Mouse (Mus musculus) heart, embryonic 15.5 days (tissue): ENCODE results near the gene Clba1. TPM values are rescaled to one million over a fixed set of nuclear protein-coding genes. Genes with fewer than 3 reads are reported as not detected.
"Not testable (repeated sequence)": the region's sequence is repeated elsewhere in the genome, so short reads cannot be mapped to it uniquely, and the experiment has no call there.

Experiments used
- ATAC-seq: fragments of 200-750 bp; cut with Nextera tagmentation; replicated peaks from 2 replicates; pipeline ENCODE4 v1.8.0; 2017; ENCODE audit warnings: low read depth, moderate TSS enrichment; ENCODE audit not compliant: insufficient number of reproducible peaks, insufficient read depth, low FRiP score
- H3K27ac ChIP-seq: fragments of 300-500 bp; sonication (generic); 2 replicates; pipeline ENCODE4 v1.5.1; 2015; ENCODE audit warnings: mild to moderate bottlenecking, inconsistent platforms
- H3K27me3 ChIP-seq: fragments of 300-500 bp; sonication (generic); 2 replicates; pipeline ENCODE4 v1.6.1; 2015; ENCODE audit warnings: inconsistent platforms
- H3K36me3 ChIP-seq: fragments of 300-500 bp; sonication (generic); 2 replicates; pipeline ENCODE4 v1.6.1; 2015; ENCODE audit warnings: mild to moderate bottlenecking, inconsistent platforms
- H3K4me1 ChIP-seq: fragments of 300-500 bp; sonication (generic); replicated peaks from 2 replicates; pipeline ENCODE4 v1.6.1; 2015; ENCODE audit warnings: inconsistent platforms
- H3K4me2 ChIP-seq: fragments of 300-500 bp; sonication (generic); 2 replicates; pipeline ENCODE4 v1.6.1; 2015; ENCODE audit warnings: inconsistent platforms, mild to moderate bottlenecking, moderate library complexity
- H3K4me3 ChIP-seq: fragments of 300-500 bp; sonication (generic); 2 replicates; pipeline ENCODE4 v1.5.1; 2015; ENCODE audit warnings: mild to moderate bottlenecking, inconsistent platforms
- H3K9ac ChIP-seq: fragments of 300-500 bp; sonication (generic); 2 replicates; pipeline ENCODE4 v1.6.1; 2015; ENCODE audit warnings: mild to moderate bottlenecking, inconsistent platforms
- H3K9me3 ChIP-seq: fragments of 300-500 bp; sonication (generic); replicated peaks from 2 replicates; pipeline ENCODE4 v1.6.1; 2016; ENCODE audit warnings: inconsistent platforms
- WGBS: fragments of 180-500 bp; shearing (Covaris S2); methylation state at CpG from one replicate; pipeline ENCODE4 v1.1.7; 2015; ENCODE audit warnings: mixed read lengths; 5-methylcytosine and 5-hydroxymethylcytosine counted together
- polyA plus RNA-seq: library from polyadenylated mRNA; unstranded; fragments of >200 nt; fragmentation: Nextera tagmentation; extraction: Ambion mirVana; gene quantifications from 2 replicates; pipeline ENCODE4 v1.2.1, GENCODE M21; 2015

Gene Clba1
- polyA plus RNA-seq, 1 experiment from 2014 or later, result 5.7 TPM

GRCm38 (mm10) chr12:112806044-112806443, 2.7 kb upstream of the Clba1 start:
- no peak overlapping the region for H3K4me2 ChIP-seq
- H3K27ac ChIP-seq, result no peak overlapping the region
- H3K27me3 ChIP-seq, result peaks cover 25% of the 10 kb centered on the region
- no peak overlapping the region for H3K4me3 ChIP-seq
- 55% methylated on average over 6 of the region's 6 CpGs for WGBS
- H3K9me3 ChIP-seq, result no peaks in the 10 kb centered on the region
- H3K36me3 ChIP-seq, result no peaks in the 10 kb centered on the region
- peaks cover 52% of the 10 kb centered on the region for H3K4me1 ChIP-seq
- ATAC-seq, result no peak
- no peak overlapping the region for H3K9ac ChIP-seq

- peaks cover 57% of the 10 kb centered on the region for H3K4me1 ChIP-seq
- WGBS, result 84% methylated on average over 4 of the region's 4 CpGs
- no peak overlapping the region for H3K4me3 ChIP-seq
- H3K27me3 ChIP-seq, result peaks cover 10% of the 10 kb centered on the region
- H3K4me2 ChIP-seq, result no peak overlapping the region
- H3K9ac ChIP-seq, result peak overlapping the region; percentile 12; the same call in 1 of the 2 replicates
- no peaks in the 10 kb centered on the region for H3K9me3 ChIP-seq
- H3K36me3 ChIP-seq, result no peaks in the 10 kb centered on the region
- ATAC-seq, result no peak
- no peak overlapping the region for H3K27ac ChIP-seq
Observed at GRCm38 (mm10) chr12:112807796-112808195, 941 bp upstream of the Clba1 start.

GRCm38 (mm10) chr12:112808212-112808586, 538 bp upstream of the Clba1 start:
- ATAC-seq, result 0 out of 2 replicates have a peak, but pooled peaks have one; percentile 1
- no peaks in the 10 kb centered on the region for H3K36me3 ChIP-seq
- no peaks in the 10 kb centered on the region for H3K9me3 ChIP-seq
- peak overlapping the region; percentile 98 for H3K4me2 ChIP-seq
- peak overlapping the region; percentile 31; the same call in 1 of the 2 replicates for H3K9ac ChIP-seq
- H3K4me3 ChIP-seq, result peak overlapping the region; percentile 82
- H3K27ac ChIP-seq, result peak overlapping the region; percentile 46; the same call in 1 of the 2 replicates
- peaks cover 6% of the 10 kb centered on the region for H3K27me3 ChIP-seq
- H3K4me1 ChIP-seq, result peaks cover 53% of the 10 kb centered on the region
- 68% methylated on average over 5 of the region's 5 CpGs for WGBS

GRCm38 (mm10) chr12:112809641-112810040, 904 bp downstream of the Clba1 start:
- ATAC-seq, result no peak
- H3K4me3 ChIP-seq, result peak overlapping the region; percentile 82
- H3K36me3 ChIP-seq, result no peaks in the 10 kb centered on the region
- H3K27ac ChIP-seq, result no peak overlapping the region
- WGBS, result 17% methylated on average over 8 of the region's 8 CpGs
- H3K27me3 ChIP-seq, result peaks cover 4% of the 10 kb centered on the region
- no peaks in the 10 kb centered on the region for H3K9me3 ChIP-seq
- H3K4me1 ChIP-seq, result peaks cover 41% of the 10 kb centered on the region
- H3K4me2 ChIP-seq, result peak overlapping the region; percentile 98
- peak overlapping the region; percentile 69 for H3K9ac ChIP-seq

- H3K4me2 ChIP-seq, result peak overlapping the region; percentile 98
- ATAC-seq, result no peak
- H3K27ac ChIP-seq, result no peak overlapping the region
- H3K27me3 ChIP-seq, result peaks cover 4% of the 10 kb centered on the region
- no peaks in the 10 kb centered on the region for H3K36me3 ChIP-seq
- peaks cover 41% of the 10 kb centered on the region for H3K4me1 ChIP-seq
- H3K9me3 ChIP-seq, result no peaks in the 10 kb centered on the region
- WGBS, result 41% methylated on average over 19 of the region's 19 CpGs
- peak overlapping the region; percentile 82 for H3K4me3 ChIP-seq
- H3K9ac ChIP-seq, result no peak overlapping the region
Observed at GRCm38 (mm10) chr12:112810092-112810885, 1.6 kb downstream of the Clba1 start.

- H3K9me3 ChIP-seq, result no peaks in the 10 kb centered on the region
- no peak overlapping the region for H3K27ac ChIP-seq
- WGBS, result 91% methylated on average over 7 of the region's 7 CpGs
- no peak overlapping the region for H3K9ac ChIP-seq
- H3K4me2 ChIP-seq, result no peak overlapping the region
- H3K27me3 ChIP-seq, result no peaks in the 10 kb centered on the region
- no peak overlapping the region for H3K4me3 ChIP-seq
- H3K36me3 ChIP-seq, result 0 out of 2 replicates have a peak, but pooled peaks cover 4% of the 10 kb centered on the region
- peaks cover 39% of the 10 kb centered on the region for H3K4me1 ChIP-seq
- no peak for ATAC-seq
Observed at GRCm38 (mm10) chr12:112813370-112813769, 4.6 kb downstream of the Clba1 start.

- 65% methylated on average over 14 of the region's 14 CpGs for WGBS
- peaks cover 14% of the 10 kb centered on the region for H3K36me3 ChIP-seq
- no peak overlapping the region for H3K4me3 ChIP-seq
- H3K27me3 ChIP-seq, result no peaks in the 10 kb centered on the region
- H3K4me1 ChIP-seq, result peaks cover 28% of the 10 kb centered on the region
- H3K9ac ChIP-seq, result no peak overlapping the region
- ATAC-seq, result no peak
- no peak overlapping the region for H3K4me2 ChIP-seq
- H3K27ac ChIP-seq, result no peak overlapping the region
- no peaks in the 10 kb centered on the region for H3K9me3 ChIP-seq
Observed at GRCm38 (mm10) chr12:112814682-112815470, 6.1 kb downstream of the Clba1 start.

- 52% methylated on average over 4 of the region's 4 CpGs for WGBS
- Histone ChIP-seq H3K4me2 (no peak overlapping the region), H3K27me3 (no peaks in the 10 kb centered on the region), H3K27ac (0 out of 2 replicates have a peak overlapping the region, but pooled peaks have one; percentile 24), H3K4me3 (no peak overlapping the region), H3K36me3 (peaks cover 27% of the 10 kb centered on the region), H3K9ac (no peak overlapping the region), H3K4me1 (peaks cover 23% of the 10 kb centered on the region), H3K9me3 (no peaks in the 10 kb centered on the region)
- ATAC-seq, result no peak
Observed at GRCm38 (mm10) chr12:112816294-112816693, 7.6 kb downstream of the Clba1 start.

- Histone ChIP-seq H3K4me1 (peaks cover 23% of the 10 kb centered on the region), H3K36me3 (peaks cover 30% of the 10 kb centered on the region), H3K27ac (0 out of 2 replicates have a peak overlapping the region, but pooled peaks have one; percentile 24)
- not testable (repeated sequence) for ATAC-seq, H3K27me3 ChIP-seq, H3K9ac ChIP-seq, H3K4me3 ChIP-seq, H3K9me3 ChIP-seq, H3K4me2 ChIP-seq
- 82% methylated on average over 7 of the region's 7 CpGs for WGBS
Observed at GRCm38 (mm10) chr12:112816866-112817265, 8.1 kb downstream of the Clba1 start.

GRCm38 (mm10) chr12:112819057-112819662, 10.4 kb downstream of the Clba1 start:
- Histone ChIP-seq H3K4me3 (no peak overlapping the region), H3K27me3 (no peaks in the 10 kb centered on the region), H3K4me2 (no peak overlapping the region), H3K27ac (no peak overlapping the region), H3K9me3 (no peaks in the 10 kb centered on the region), H3K4me1 (peaks cover 36% of the 10 kb centered on the region), H3K9ac (no peak overlapping the region), H3K36me3 (peaks cover 30% of the 10 kb centered on the region)
- no peak for ATAC-seq
- WGBS, result 92% methylated on average over 8 of the region's 8 CpGs

GRCm38 (mm10) chr12:112820401-112820999, 11.8 kb downstream of the Clba1 start:
- peaks cover 48% of the 10 kb centered on the region for H3K4me1 ChIP-seq
- H3K9me3 ChIP-seq, result no peaks in the 10 kb centered on the region
- H3K4me2 ChIP-seq, result no peak overlapping the region
- H3K4me3 ChIP-seq, result no peak overlapping the region
- ATAC-seq, result no peak; the same call in 1 of the 2 replicates
- 82% methylated on average over 12 of the region's 12 CpGs for WGBS
- H3K36me3 ChIP-seq, result peaks cover 30% of the 10 kb centered on the region
- H3K9ac ChIP-seq, result no peak overlapping the region
- no peak overlapping the region for H3K27ac ChIP-seq
- H3K27me3 ChIP-seq, result no peaks in the 10 kb centered on the region
